Mouse (Mus musculus) embryonic fibroblast, embryonic 13.5 days (primary cell): ENCODE measurements around the gene Ipo8.
A peak's percentile ranks its signal among the peaks of the same experiment; 100 is the strongest.

Experiments
- CTCF ChIP-seq: IDR thresholded peaks from 2 replicates; pipeline ENCODE4 v1.5.1; 2011; ENCODE audit warnings: mild to moderate bottlenecking, control low read depth, low read length, moderate library complexity, borderline replicate concordance; ENCODE audit not compliant: insufficient read depth
- POLR2A ChIP-seq: IDR thresholded peaks from 2 replicates; pipeline ENCODE4 v1.6.1; 2011; ENCODE audit warnings: low read depth, mild to moderate bottlenecking, control low read depth, low read length, moderate library complexity

GRCm38 (mm10) chr6:148799773-148800172, 31.5 kb downstream of the Ipo8 start:
- TF ChIP-seq POLR2A = no peak
- TF ChIP-seq CTCF = peak; percentile 32; the same call in 1 of the 2 replicates
